Mouse (Mus musculus) ES-E14 (cell line): ENCODE measurements around the gene Simc1. TPM values are rescaled to one million over a fixed set of nuclear protein-coding genes. Genes with fewer than 3 reads are reported as not detected.

Experiments
- DNase-seq: peaks from one replicate; pipeline ENCODE4 v3.0.0-alpha.2; 2013; ENCODE audit warnings: low read depth, low spot score
- H3K27ac ChIP-seq: 2 replicates; pipeline ENCODE4 v1.5.1; 2012; ENCODE audit warnings: low read depth, mild to moderate bottlenecking, low read length, moderate library complexity, mixed read lengths; ENCODE audit not compliant: poor library complexity, insufficient read depth, severe bottlenecking
- H3K36me3 ChIP-seq: 2 replicates; pipeline ENCODE4 v1.6.1; 2012; ENCODE audit warnings: mild to moderate bottlenecking, low read length, moderate library complexity, mixed read lengths; ENCODE audit not compliant: control insufficient read depth, poor library complexity, insufficient read depth, severe bottlenecking
- H3K4me1 ChIP-seq, 2 experiments: fragments of 150-350 bp in 1 of 2; sonication (generic) in 1 of 2; 2 replicates each; pipeline ENCODE4 v1.6.1; 2012; ENCODE audit warnings: low read length in 2 of 2, mild to moderate bottlenecking in 1 of 2, mixed read lengths in 1 of 2; ENCODE audit not compliant: control insufficient read depth in 2 of 2, insufficient read depth in 2 of 2, poor library complexity in 1 of 2
- H3K4me3 ChIP-seq, 2 experiments: fragments of 150-350 bp in 1 of 2; sonication (generic) in 1 of 2; 2 replicates each; pipeline ENCODE4 v1.5.1; 2012; ENCODE audit warnings: low read length in 2 of 2, low read depth in 1 of 2, mild to moderate bottlenecking in 1 of 2, mixed read lengths in 1 of 2; ENCODE audit not compliant: insufficient read depth in 1 of 2, poor library complexity in 1 of 2, severe bottlenecking in 1 of 2
- H3K9ac ChIP-seq: 2 replicates; pipeline ENCODE4 v1.6.1; 2012; ENCODE audit warnings: low read depth, mild to moderate bottlenecking, low read length, mixed read lengths; ENCODE audit not compliant: poor library complexity, insufficient read depth, severe bottlenecking
- H3K9me3 ChIP-seq: fragments of 150-350 bp; sonication (generic); 2 replicates; pipeline ENCODE4 v1.6.1; 2012; ENCODE audit warnings: low read depth, mild to moderate bottlenecking, low read length; ENCODE audit not compliant: control insufficient read depth, insufficient read depth
- CHD2 ChIP-seq: IDR thresholded peaks from 2 replicates; pipeline ENCODE4 v1.6.1; 2014; ENCODE audit warnings: mild to moderate bottlenecking, low read depth, low read length, inconsistent platforms
- HCFC1 ChIP-seq: IDR thresholded peaks from 2 replicates; pipeline ENCODE4 v1.6.1; 2012; ENCODE audit warnings: low read length, inconsistent platforms, borderline replicate concordance; ENCODE audit not compliant: insufficient read depth
- MAFK ChIP-seq: IDR thresholded peaks from 2 replicates; pipeline ENCODE4 v1.6.1; 2014; ENCODE audit warnings: mild to moderate bottlenecking, low read depth, low read length, inconsistent platforms; ENCODE audit not compliant: insufficient read depth
- ZC3H11A ChIP-seq: IDR thresholded peaks from 2 replicates; pipeline ENCODE4 v1.6.1; 2012; ENCODE audit warnings: low read depth, mild to moderate bottlenecking, inconsistent platforms, low read length, borderline replicate concordance
- ZNF384 ChIP-seq: IDR thresholded peaks from 2 replicates; pipeline ENCODE4 v1.6.1; 2012; ENCODE audit warnings: low read depth, low read length, inconsistent platforms
- in situ Hi-C, 2 experiments: fragments of 600-800 bp; cut with MboI; formaldehyde crosslinking; loops; one replicate each; pipeline ENCODE4 v1.15.1; 2025; ENCODE audit warnings: low sequenced_read_pairs in 2 of 2, inconsistent platforms in 1 of 2; ENCODE audit not compliant: unreplicated experiment in 2 of 2
- total RNA-seq: library from RNA; depleted of rRNA; stranded (reverse); fragments of 300-350 nt; gene quantifications from 2 replicates; pipeline ENCODE4 v1.2.3, GENCODE M21; 2012

The Simc1 gene
- total RNA-seq, 1 experiment: 10.8 TPM

- in situ Hi-C loops: no loop called here
- DNase-seq: peak; percentile 99
- Histone ChIP-seq H3K4me3 (peak within 1 kb of the TSS; percentile 82 to 89), H3K36me3 (peaks cover 19% of the 10 kb centered on the region), H3K9ac (peak within 1 kb of the TSS; percentile 94), H3K9me3 (no peaks in the 10 kb centered on the region), H3K27ac (peak within 1 kb of the TSS; percentile 75), H3K4me1 (peaks cover 0 to 2% of the 10 kb centered on the region in 2 experiments; a peak in 1 of 4 replicates)
- TF ChIP-seq CHD2 (peak; percentile 50), HCFC1 (peak; percentile 92), ZC3H11A (no peak), MAFK (no peak), ZNF384 (no peak)
These were observed 86.7 kb downstream of the Simc1 start, which contains the start of the genes Nop16 and Higd2a for GRCm38 (mm10) chr13:54589996-54590951. Gene Nop16 (minus strand): TSS chr13:54590090. Gene Higd2a (plus strand): TSS chr13:54590207.

DNA sequence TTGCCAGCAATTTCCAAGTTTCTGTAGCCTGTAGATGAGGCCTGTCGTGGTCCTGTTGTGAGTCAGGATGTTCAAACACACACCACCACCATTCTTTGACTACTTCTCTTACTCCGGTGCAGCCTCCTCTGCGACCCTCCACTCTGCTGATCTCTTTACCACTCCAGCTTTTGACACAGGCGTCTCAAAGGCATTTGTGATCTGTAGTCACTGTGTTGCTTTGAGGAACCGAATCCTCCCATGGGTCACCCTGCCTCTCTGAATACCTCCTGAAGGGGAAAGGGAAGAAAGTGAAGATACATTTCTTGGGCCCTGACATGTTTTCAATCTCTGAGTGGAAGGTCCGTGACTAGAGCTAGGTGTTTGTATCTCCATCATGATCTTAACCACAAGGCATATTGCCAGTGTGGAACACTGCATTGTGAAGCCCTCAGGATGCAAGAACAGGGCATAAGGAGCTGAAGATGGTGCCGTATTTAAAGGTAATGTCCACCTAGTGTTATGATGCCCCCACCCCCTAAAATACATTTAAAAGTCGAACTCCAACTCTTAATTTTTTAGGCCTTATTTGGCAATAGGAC lies 88.3 kb downstream of the Simc1 start:
- no peak for TF ChIP-seq HCFC1
- no peak for TF ChIP-seq CHD2
- no peak for TF ChIP-seq ZC3H11A
- TF ChIP-seq ZNF384: no peak
- TF ChIP-seq MAFK: no peak
- H3K36me3 ChIP-seq: peaks cover 8% of the 10 kb centered on the region
- in situ Hi-C loops: no loop called here
- no peak overlapping the region for H3K27ac ChIP-seq
- no peak overlapping the region for H3K9ac ChIP-seq
- DNase-seq: no peak
- H3K4me3 ChIP-seq: no peak overlapping the region
- peaks cover 0 to 2% of the 10 kb centered on the region in 2 experiments; a peak in 1 of 4 replicates for H3K4me1 ChIP-seq
- no peaks in the 10 kb centered on the region for H3K9me3 ChIP-seq

DNA sequence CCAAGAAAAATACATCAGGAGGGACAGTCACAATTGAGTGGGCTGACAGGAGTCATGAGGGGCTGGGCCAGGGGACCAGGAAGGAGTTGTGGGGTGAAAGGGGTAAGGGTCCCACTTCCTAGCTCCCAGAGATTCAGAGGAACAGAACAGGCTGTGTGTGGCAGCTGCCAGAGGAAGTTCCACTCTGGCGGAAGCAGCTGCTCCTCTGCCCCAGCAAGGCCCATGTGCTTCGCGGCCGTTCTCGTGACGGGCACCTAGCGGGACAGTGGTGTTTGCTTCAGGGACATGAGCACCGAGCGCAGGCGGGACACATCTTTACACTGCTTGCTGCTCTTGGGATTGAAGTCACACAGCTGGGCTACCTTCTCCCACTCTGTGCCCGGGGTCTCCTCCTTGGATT lies 90.0 kb downstream of the Simc1 start:
- H3K36me3 ChIP-seq: peaks cover 7% of the 10 kb centered on the region; the same call in 1 of the 2 replicates
- H3K9me3 ChIP-seq: no peaks in the 10 kb centered on the region
- H3K27ac ChIP-seq: no peak overlapping the region
- TF ChIP-seq CHD2 (no peak), ZC3H11A (no peak)
- DNase-seq: no peak
- no peak overlapping the region for H3K9ac ChIP-seq
- in situ Hi-C loops: no loop called here
- no peak overlapping the region for H3K4me3 ChIP-seq
- H3K4me1 ChIP-seq: peaks cover 1 to 2% of the 10 kb centered on the region in 2 experiments; a peak in 1 of 4 replicates

DNA sequence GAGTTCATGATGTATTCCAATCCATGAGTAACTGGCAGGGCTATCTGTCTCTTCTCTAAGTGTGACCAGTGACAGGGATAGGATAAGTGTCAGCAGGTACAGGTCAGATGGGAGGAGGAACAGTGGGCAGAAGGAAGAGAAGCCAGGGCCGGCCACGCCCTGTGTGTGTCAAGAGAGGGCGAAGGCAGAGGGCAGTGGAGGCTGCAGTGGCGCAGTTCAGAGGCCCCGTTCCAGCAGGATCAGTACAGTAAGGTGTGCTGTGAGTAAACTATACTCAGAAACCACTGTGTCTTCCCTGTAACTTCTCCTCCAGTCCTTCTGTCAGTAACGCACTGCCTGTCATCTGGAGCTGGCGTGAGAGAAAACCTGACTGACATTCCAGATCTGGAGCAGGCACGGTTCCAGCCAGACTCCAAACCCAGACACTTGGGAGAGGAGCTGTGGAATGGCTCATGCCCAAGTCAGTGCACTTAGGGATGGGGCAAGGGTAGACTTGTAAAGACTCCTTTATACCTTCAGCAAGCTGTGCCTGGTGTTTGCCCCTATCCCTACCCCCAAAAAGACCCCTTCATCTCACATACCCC lies 92.6 kb downstream of the Simc1 start:
- no peak overlapping the region for H3K9ac ChIP-seq

More for the DNA sequence above, 92.6 kb downstream of the Simc1 start:
- H3K27ac ChIP-seq: no peak overlapping the region
- H3K4me3 ChIP-seq: no peak overlapping the region
- peaks cover 1 to 6% of the 10 kb centered on the region in 2 experiments; a peak in 1 of 4 replicates for H3K4me1 ChIP-seq
- no peaks in the 10 kb centered on the region for H3K9me3 ChIP-seq
- TF ChIP-seq HCFC1: no peak
- no peak for TF ChIP-seq ZNF384
- no peak for TF ChIP-seq CHD2
- no peak for TF ChIP-seq MAFK
- no peak for TF ChIP-seq ZC3H11A
- in situ Hi-C loops: no loop called here
- H3K36me3 ChIP-seq: peaks cover 6% of the 10 kb centered on the region; the same call in 1 of the 2 replicates
- no peak for DNase-seq
